Mouse (Mus musculus): ENCODE data around the gene Megf11.

Gene Megf11

GRCm38 (mm10) chr9:64528061-64528460 lies 142.6 kb downstream of the Megf11 start:
- no peak for DNase-seq

GRCm38 (mm10) chr9:64528595-64528994 lies 143.2 kb downstream of the Megf11 start:
- DNase-seq, result no peak

GRCm38 (mm10) chr9:64531935-64532334 lies 146.5 kb downstream of the Megf11 start:
- no peak for DNase-seq

DNA sequence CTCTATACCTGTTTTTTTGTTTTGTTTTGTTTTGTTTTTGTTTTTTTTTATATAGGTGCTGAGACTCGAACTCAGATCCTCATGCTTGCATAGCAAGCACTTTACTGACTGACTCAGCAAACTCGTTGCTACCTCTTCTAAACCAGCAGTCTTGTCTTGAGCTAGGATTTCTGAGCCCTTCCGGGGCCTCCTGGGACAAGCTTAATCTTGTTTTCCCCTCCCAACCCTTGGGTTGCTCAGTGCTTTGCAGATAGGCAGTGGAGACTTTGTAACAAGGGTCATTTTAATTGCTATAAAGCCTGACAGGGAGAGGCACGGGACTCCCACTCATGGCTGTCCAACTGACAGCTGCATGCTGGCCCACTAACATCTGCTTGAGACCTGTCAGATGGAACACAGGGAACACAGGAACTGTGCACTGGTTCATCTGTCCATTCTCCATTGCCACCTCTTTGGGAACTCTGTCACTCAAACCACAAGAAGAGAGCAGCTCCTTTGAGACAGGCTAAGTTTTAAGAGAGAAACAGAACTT lies 147.4 kb downstream of the Megf11 start:
- DNase-seq, result no peak

DNA sequence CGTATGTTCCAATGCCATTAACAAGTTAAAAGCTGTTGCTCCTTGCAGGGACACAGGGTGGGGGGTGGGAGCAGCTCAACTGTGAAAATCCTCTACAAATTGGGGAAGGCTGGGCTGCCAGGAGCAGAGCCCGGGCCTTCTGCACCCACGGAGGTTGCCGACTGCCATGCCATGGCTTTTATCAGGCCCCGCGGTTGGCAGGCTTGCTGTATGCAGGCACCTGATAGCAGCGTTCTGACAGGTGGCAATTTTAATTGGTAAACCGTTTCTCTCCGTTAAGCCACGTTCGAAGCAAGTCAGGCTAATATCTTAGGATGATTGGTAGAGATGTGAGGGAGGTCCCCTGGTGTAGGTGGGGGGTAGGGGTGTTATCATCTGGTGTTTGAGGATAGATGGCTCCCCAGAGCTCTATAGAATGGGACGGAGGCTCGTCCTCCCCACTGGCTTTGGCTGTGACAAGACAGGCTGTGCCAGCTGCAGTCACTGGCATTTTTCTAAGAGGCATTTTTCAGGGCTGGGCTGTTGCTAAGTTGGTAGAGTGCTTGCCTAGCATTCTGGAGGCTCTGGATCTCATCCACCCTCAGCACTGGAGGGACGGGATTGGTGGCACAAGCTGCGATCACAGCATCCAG lies 148.2 kb downstream of the Megf11 start:
- no peak for DNase-seq

DNA sequence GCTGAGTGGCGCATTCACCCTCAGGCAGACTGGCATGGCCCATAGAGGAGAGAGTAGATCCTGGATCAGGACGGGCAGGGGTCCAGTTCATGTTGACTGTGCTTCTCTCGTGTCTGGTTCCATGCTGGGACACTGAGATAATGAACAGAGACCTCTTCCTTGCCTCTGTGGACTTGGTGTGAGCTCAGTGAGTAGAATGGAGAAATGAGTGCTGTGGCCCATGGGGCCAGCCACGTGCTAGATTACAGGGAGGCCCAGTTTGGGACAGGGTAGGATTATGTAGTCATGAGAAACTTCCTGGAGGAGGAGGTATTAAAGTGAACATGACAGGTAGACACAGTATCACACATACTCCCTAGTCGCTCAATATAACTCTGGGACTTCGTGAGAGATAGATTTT lies 148.9 kb downstream of the Megf11 start:
- no peak for DNase-seq

- DNase-seq, result no peak
Measured at GRCm38 (mm10) chr9:64534856-64535539, 149.6 kb downstream of the Megf11 start.

DNA sequence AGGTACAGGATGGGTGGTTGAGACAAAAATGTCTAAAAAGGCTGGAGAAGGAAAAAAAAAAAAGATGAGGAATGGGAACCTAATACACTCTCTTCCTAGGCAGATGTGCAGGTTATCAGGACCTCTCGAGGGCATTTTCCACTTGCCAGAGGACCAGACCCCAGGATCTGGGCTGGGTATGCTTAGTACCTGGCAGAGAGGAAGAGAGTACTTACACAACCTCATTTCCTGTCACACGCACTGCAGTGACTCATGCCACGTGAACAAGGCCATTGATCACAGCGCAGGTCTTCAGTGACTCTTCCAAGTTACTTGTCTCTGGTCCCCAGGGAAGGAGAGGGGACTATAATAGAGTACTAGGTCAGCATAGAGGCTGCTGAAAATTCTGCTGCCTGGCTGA lies 152.4 kb downstream of the Megf11 start:
- DNase-seq, result no peak

DNA sequence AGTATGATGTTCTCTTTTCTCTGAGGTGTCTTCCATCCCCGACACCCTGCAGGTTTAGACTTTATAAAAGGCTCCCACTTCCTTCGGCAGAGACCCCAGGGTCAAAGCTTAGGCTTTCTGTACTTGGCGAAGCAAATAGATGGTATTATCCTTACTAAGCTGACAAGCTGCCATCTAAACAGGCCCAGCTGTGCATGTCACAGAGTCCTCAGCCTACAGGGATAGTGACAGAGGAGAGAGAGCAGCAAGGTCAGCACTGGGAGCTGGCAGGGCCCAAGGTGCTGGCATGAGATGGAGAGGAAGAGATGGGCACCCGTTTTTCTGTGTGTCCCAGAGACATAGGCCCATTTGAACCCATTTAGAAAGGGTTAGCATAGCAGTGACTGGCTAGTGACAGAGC lies 156.8 kb downstream of the Megf11 start:
- DNase-seq, result no peak

DNA sequence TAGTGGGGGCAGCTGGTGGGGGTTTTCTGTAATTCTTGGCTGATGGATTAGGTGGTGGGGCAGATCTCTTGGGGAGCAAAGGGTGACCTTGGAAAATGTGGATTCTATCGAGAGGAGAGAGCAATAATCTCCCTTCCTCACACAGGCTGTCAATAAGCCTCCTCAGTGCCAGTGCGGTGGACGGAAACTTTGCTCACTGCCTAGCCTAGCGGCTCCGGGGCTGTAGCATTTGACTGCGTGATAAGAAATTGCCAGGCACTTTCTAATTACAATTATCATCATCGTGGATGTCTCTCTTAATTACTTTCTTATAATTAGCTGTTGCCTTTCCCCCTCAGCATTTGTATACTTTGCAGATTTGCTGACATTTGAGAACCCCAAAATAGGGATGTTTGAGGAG lies 157.7 kb downstream of the Megf11 start:
- no peak for DNase-seq

DNA sequence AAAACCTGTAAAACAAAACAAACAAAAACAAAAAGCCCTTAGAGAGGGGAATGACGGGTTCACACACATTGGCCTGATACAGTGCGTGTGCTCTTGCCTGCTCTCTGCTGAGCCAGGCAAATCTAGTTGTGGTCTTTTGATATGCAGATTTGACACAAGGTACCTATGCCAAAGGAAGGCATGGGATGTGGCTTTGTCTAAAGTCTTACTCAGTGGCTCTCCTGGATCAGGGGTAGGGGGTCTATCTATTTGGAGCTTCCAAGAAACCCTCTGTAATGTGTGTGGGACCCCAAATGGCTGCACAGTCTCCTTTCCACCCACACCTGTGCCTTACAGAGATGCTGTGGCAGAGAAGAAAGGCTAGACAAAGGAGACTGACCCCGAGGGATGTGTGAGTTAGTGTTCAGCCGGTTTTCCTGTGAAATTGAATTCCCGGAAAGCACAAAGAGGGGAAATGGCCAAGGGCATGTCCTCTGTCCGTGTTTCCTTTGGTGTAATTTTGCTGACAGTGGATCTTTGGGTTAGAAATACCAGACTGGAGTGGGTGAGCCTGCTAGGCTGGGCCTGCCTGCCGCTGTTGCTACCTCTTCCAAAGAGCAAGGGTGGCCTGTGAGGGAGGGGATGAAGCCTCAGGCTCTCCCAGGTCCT lies 161.0 kb downstream of the Megf11 start:
- DNase-seq, result peak; percentile 11 to 20

DNA sequence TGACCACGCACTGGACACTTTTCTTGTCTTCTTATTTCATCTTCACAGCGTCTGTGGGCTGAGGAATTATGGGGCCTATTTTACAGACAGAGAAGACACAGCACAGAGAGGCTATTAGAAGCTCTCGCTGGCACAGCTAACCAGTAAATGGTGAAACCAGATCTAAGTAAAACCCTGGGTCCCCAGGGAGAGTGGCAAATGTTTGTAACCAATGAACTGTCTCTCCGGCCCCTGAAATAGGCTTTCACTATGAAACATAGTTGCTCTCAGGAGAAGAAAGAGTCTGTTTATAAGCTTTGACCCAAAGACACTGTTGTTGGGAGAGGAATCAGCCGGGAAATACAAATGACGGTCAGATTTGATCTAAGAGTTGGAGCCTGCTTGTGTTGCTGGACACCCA lies 162.9 kb downstream of the Megf11 start:
- DNase-seq, result no peak

- no peak for DNase-seq
Measured at GRCm38 (mm10) chr9:64551307-64551706, 165.9 kb downstream of the Megf11 start.

DNA sequence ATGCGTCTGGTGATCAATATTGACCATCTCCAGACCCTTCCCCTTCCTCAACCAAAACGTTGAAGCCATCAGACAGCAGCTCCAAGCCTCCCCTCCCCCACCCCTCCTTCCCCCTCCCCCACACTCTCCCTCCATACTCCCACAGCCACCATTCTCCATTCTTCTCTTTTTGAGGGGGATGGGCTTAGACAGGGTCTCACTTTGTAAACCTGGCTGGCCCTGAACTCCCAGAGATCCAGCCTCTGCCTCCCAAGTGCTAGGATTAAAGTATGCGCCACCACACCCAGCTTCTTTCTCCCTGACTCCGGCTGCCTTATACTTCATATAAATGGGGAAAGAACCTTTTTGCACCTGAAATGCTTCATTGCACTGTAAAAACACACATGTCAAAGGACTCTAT lies 166.6 kb downstream of the Megf11 start:
- DNase-seq, result no peak

GRCm38 (mm10) chr9:64553441-64553840 lies 168.0 kb downstream of the Megf11 start:
- no peak for DNase-seq

DNA sequence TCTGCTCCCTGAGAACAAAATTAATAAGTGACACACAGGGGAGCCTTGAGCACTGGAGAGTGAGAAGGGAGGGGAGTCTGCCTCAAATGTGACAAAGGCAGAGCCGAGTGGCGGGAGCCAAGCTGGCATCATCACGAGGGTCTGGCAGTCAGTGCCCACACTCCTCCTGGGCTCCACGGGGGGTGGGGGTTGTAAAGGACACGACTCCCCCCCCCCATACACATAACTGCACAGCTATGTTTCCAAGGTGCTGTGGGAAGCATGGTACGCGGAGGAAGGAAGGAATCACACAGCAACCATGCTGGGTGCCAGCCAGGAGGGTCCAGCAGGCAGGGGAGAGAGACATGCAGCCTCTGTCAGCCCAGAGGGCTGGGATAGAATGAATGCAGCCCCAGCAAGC lies 170.2 kb downstream of the Megf11 start:
- no peak for DNase-seq

DNA sequence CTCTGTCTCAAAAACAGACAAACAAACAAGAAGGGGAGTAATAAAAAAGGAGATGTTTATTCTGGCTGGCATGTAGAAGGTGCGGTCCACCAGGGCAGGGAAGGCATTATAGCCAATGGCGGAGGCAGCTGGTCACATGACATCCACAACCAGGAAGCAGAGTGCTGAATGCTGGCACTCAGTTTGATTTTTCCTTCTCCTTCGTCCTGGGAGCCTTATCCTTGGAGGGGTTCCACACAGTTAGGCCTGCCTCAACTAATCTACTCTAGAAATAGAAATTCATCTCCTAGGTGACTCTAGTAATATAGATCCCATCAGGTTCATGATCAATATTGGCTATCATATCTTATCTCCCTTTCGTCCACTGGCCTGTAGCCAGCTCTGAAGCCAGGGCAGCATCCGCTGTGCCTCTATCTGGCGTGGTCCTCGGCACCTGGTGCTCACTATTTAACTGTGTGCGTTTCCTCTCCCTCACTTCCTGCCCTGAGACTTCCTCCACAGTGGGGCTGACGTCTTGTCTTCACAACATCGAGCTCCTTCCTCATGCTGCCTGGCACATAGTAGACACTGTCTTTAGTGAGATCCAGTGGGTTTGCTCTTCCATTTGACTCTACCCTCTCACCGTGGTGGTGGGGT lies 171.8 kb downstream of the Megf11 start:
- DNase-seq, result no peak

- DNase-seq, result no peak
Measured at GRCm38 (mm10) chr9:64557846-64558530, 172.6 kb downstream of the Megf11 start.

GRCm38 (mm10) chr9:64564315-64564767 lies 178.9 kb downstream of the Megf11 start:
- no peak for DNase-seq

- no peak for DNase-seq
Measured at GRCm38 (mm10) chr9:64565915-64566314, 180.5 kb downstream of the Megf11 start.

DNA sequence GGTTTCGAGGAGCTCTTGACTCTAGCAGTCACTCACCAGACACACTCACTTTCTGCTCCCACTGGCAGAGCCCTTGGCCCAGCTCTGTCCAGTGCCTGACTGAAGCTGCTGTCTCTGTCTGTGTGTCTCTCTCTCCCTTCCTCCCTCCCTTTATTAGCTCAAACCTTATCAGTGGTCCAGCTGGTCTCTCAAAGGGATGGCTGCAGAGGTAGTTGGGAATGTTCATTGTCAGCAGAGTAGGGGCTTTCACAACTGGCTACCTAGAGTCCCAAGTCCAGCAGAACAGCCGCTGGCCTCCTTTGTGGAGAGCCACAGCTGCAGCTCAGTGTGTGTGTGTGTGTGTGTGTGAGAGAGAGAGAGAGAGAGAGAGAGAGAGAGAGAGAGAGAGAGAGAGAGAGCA lies 180.9 kb downstream of the Megf11 start:
- no peak for DNase-seq

GRCm38 (mm10) chr9:64567482-64567881 lies 182.1 kb downstream of the Megf11 start:
- DNase-seq, result peak in 1 of 2 experiments; percentile 48
